Mouse (Mus musculus): ENCODE measurements around the gene Hrh2.
A peak's percentile ranks its signal among the peaks of the same experiment; 100 is the strongest.

Hrh2 gene

GRCm38 (mm10) chr13:54258231-54258743 is 66.4 kb downstream of the Hrh2 start:
- ATAC-seq (ENCODE audit: insufficient number of reproducible peaks, low FRiP score, low TSS enrichment), result no peak

- no peak for ATAC-seq (ENCODE audit: insufficient number of reproducible peaks, low FRiP score, low TSS enrichment)
These were observed 68.4 kb downstream of the Hrh2 start for GRCm38 (mm10) chr13:54260318-54260717.

GRCm38 (mm10) chr13:54262741-54263510 is 71.0 kb downstream of the Hrh2 start:
- no peak for ATAC-seq (ENCODE audit: insufficient number of reproducible peaks, low FRiP score, low TSS enrichment)

- ATAC-seq (ENCODE audit: insufficient number of reproducible peaks, low FRiP score, low TSS enrichment), result no peak
These were observed 71.7 kb downstream of the Hrh2 start for GRCm38 (mm10) chr13:54263641-54264040.

- ATAC-seq (ENCODE audit: insufficient number of reproducible peaks, low FRiP score, low TSS enrichment), result peak; percentile 92
These were observed 74.5 kb downstream of the Hrh2 start for GRCm38 (mm10) chr13:54266472-54266871.

- ATAC-seq (ENCODE audit: insufficient number of reproducible peaks, low FRiP score, low TSS enrichment), result no peak
These were observed 77.2 kb downstream of the Hrh2 start for GRCm38 (mm10) chr13:54269087-54269486.

- peak; percentile 43; the same call in 1 of the 2 replicates for ATAC-seq (ENCODE audit: insufficient number of reproducible peaks, low FRiP score, low TSS enrichment)
These were observed 77.7 kb downstream of the Hrh2 start for GRCm38 (mm10) chr13:54269628-54270027.

- ATAC-seq (ENCODE audit: insufficient number of reproducible peaks, low FRiP score, low TSS enrichment), result no peak
These were observed 80.1 kb downstream of the Hrh2 start for GRCm38 (mm10) chr13:54272076-54272475.

- ATAC-seq (ENCODE audit: insufficient number of reproducible peaks, low FRiP score, low TSS enrichment), result no peak
These were observed 85.5 kb downstream of the Hrh2 start for GRCm38 (mm10) chr13:54277406-54277805.

- ATAC-seq (ENCODE audit: insufficient number of reproducible peaks, low FRiP score, low TSS enrichment), result no peak
These were observed 88.4 kb downstream of the Hrh2 start for GRCm38 (mm10) chr13:54280366-54280765.

GRCm38 (mm10) chr13:54281149-54281548 is 89.2 kb downstream of the Hrh2 start:
- peak; percentile 65; the same call in 1 of the 2 replicates for ATAC-seq (ENCODE audit: insufficient number of reproducible peaks, low FRiP score, low TSS enrichment)

GRCm38 (mm10) chr13:54281623-54282022 is 89.7 kb downstream of the Hrh2 start:
- ATAC-seq (ENCODE audit: insufficient number of reproducible peaks, low FRiP score, low TSS enrichment), result no peak

- ATAC-seq (ENCODE audit: insufficient number of reproducible peaks, low FRiP score, low TSS enrichment), result peak; percentile 74
These were observed 90.4 kb downstream of the Hrh2 start for GRCm38 (mm10) chr13:54282149-54282860.

GRCm38 (mm10) chr13:54282861-54283206 is 90.9 kb downstream of the Hrh2 start:
- ATAC-seq (ENCODE audit: insufficient number of reproducible peaks, low FRiP score, low TSS enrichment), result no peak

All from cerebellum, adult (tissue).